Mouse (Mus musculus) thymus, adult 2 months (tissue): ENCODE results near the gene Unc5c. TPM values are rescaled to one million over a fixed set of nuclear protein-coding genes. Genes with fewer than 3 reads are reported as not detected.

ENCODE experiments used
- DNase-seq: peaks from one replicate; pipeline ENCODE4 v3.0.0; 2021
- H3K27ac ChIP-seq: fragments of 200-500 bp; 2 replicates; pipeline ENCODE4 v1.5.1; 2012; ENCODE audit warnings: low read length, control low read depth; ENCODE audit not compliant: control insufficient read depth, insufficient read depth
- H3K27me3 ChIP-seq: fragments of 200-500 bp; 2 replicates; pipeline ENCODE4 v1.6.1; 2012; ENCODE audit warnings: mild to moderate bottlenecking, low read length, moderate library complexity, mixed read lengths; ENCODE audit not compliant: control insufficient read depth, insufficient read depth
- H3K36me3 ChIP-seq: fragments of 200-500 bp; 2 replicates; pipeline ENCODE4 v1.6.1; 2012; ENCODE audit warnings: mild to moderate bottlenecking, low read length, moderate library complexity; ENCODE audit not compliant: control insufficient read depth, insufficient read depth
- H3K4me1 ChIP-seq: fragments of 200-500 bp; replicated peaks from 2 replicates; pipeline ENCODE4 v1.6.1; 2012; ENCODE audit warnings: low read length; ENCODE audit not compliant: control insufficient read depth, insufficient read depth
- H3K4me3 ChIP-seq: fragments of 200-500 bp; 2 replicates; pipeline ENCODE4 v1.5.1; 2012; ENCODE audit warnings: mild to moderate bottlenecking, low read length, control low read depth, moderate library complexity; ENCODE audit not compliant: control insufficient read depth, insufficient read depth
- CTCF ChIP-seq: fragments of 200-500 bp; IDR thresholded peaks from 2 replicates; pipeline ENCODE4 v1.5.1; 2012; ENCODE audit warnings: mild to moderate bottlenecking, control low read depth, low read length, moderate library complexity, borderline replicate concordance; ENCODE audit not compliant: control insufficient read depth, poor library complexity, insufficient read depth; ENCODE audit errors: extremely low read depth
- POLR2A ChIP-seq: fragments of 200-500 bp; IDR thresholded peaks from 2 replicates; pipeline ENCODE4 v1.6.1; 2012; ENCODE audit warnings: mild to moderate bottlenecking, low read length, control low read depth, moderate library complexity; ENCODE audit not compliant: control insufficient read depth, poor library complexity, insufficient read depth; ENCODE audit errors: extremely low read depth
- WGBS: fragments of 180-500 bp; shearing (Covaris S2); methylation state at CpG from one replicate; pipeline ENCODE4 v1.1.7; 2018; 5-methylcytosine and 5-hydroxymethylcytosine counted together
- polyA plus RNA-seq: library from polyadenylated mRNA; depleted of rRNA; stranded (reverse); fragments of >200 nt; gene quantifications from 2 replicates; pipeline ENCODE4 v1.2.3, GENCODE M21; 2012

Gene Unc5c
- polyA plus RNA-seq, 1 experiment, result 0.57 TPM

- no peaks in the 10 kb centered on the region for H3K4me1 ChIP-seq
- H3K4me3 ChIP-seq, result no peak overlapping the region
- whole genome bisulfite sequencing, result 96% methylated on average over 4 of the region's 4 CpGs
- no peaks in the 10 kb centered on the region for H3K27me3 ChIP-seq
- no peak for TF ChIP-seq POLR2A
- TF ChIP-seq CTCF, result no peak
- H3K36me3 ChIP-seq, result no peaks in the 10 kb centered on the region
- H3K27ac ChIP-seq, result no peak overlapping the region
- no peak for DNase-seq
Measured at GRCm38 (mm10) chr3:141498348-141499056, 33.5 kb downstream of the Unc5c start.

- Histone ChIP-seq H3K36me3 (no peaks in the 10 kb centered on the region), H3K27me3 (no peaks in the 10 kb centered on the region), H3K4me1 (no peaks in the 10 kb centered on the region), H3K27ac (no peak overlapping the region), H3K4me3 (no peak overlapping the region)
- no peak for DNase-seq
- TF ChIP-seq CTCF (no peak), POLR2A (no peak)
- WGBS, result 84% methylated on average over 4 of the region's 4 CpGs
Measured at GRCm38 (mm10) chr3:141501845-141502505, 37.0 kb downstream of the Unc5c start.

GRCm38 (mm10) chr3:141503331-141503730 is 38.3 kb downstream of the Unc5c start:
- TF ChIP-seq POLR2A (no peak), CTCF (no peak)

GRCm38 (mm10) chr3:141509772-141510171 is 44.8 kb downstream of the Unc5c start:
- no peaks in the 10 kb centered on the region for H3K27me3 ChIP-seq
- DNase-seq, result no peak
- no peak for TF ChIP-seq POLR2A
- no peak for TF ChIP-seq CTCF
- no peaks in the 10 kb centered on the region for H3K4me1 ChIP-seq
- no peak overlapping the region for H3K27ac ChIP-seq
- no peak overlapping the region for H3K4me3 ChIP-seq
- no peaks in the 10 kb centered on the region for H3K36me3 ChIP-seq
- WGBS, result 83% methylated on average over 1 of the region's 1 CpGs

More at GRCm38 (mm10) chr3:141503331-141503730, 38.3 kb downstream of the Unc5c start:
- DNase-seq, result no peak
- Histone ChIP-seq H3K27me3 (no peaks in the 10 kb centered on the region), H3K27ac (no peak overlapping the region), H3K36me3 (no peaks in the 10 kb centered on the region), H3K4me3 (no peak overlapping the region), H3K4me1 (no peaks in the 10 kb centered on the region)
- WGBS, result 83% methylated on average over 3 of the region's 3 CpGs

DNA sequence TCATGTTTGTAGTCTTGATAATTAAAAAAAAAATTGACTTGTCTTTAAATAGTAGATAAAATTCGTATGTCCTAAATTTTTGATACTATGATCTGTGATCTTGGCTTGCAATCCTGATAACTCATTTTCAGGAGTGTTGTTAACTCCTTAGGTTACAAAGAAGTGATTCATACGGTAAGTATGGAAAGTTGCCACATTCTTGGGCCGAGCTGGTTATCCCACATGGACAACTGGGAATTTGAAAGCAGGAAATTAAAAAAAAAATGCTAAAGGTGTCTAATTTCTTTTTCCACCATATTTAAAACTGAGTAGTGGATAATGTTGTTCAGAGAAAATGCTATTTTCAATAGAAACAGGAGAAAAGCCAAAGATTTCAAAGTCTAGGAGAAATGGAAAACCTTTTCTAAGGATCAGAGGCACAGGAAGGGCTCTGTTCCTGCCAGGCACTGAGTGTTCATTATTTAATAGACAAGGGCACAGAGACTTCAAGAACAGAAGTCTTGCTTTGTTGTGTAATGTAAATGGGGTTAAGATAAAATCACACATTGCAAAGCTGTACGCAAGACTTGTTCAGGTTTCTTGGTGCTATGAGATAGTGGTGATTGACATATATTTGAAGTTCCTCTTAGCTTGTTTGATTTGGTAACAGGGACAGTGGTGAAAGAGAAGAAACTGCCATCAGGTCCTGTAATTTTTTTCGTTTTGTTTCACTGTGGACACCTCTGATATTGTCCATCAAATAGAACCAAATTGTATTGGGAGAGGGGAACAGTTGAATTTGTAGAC is 46.4 kb downstream of the Unc5c start:
- H3K4me1 ChIP-seq, result no peaks in the 10 kb centered on the region
- 82% methylated on average over 5 of the region's 5 CpGs for WGBS
- no peak for TF ChIP-seq CTCF
- TF ChIP-seq POLR2A, result no peak
- no peaks in the 10 kb centered on the region for H3K36me3 ChIP-seq
- no peak for DNase-seq
- no peak overlapping the region for H3K4me3 ChIP-seq
- no peak overlapping the region for H3K27ac ChIP-seq
- H3K27me3 ChIP-seq, result no peaks in the 10 kb centered on the region

GRCm38 (mm10) chr3:141528751-141529150 is 63.7 kb downstream of the Unc5c start:
- H3K4me3 ChIP-seq, result no peak overlapping the region
- H3K4me1 ChIP-seq, result no peaks in the 10 kb centered on the region
- H3K36me3 ChIP-seq, result no peaks in the 10 kb centered on the region
- no peak for TF ChIP-seq POLR2A
- H3K27ac ChIP-seq, result no peak overlapping the region
- no peaks in the 10 kb centered on the region for H3K27me3 ChIP-seq
- no peak for DNase-seq

GRCm38 (mm10) chr3:141529599-141529998 is 64.6 kb downstream of the Unc5c start:
- Histone ChIP-seq H3K36me3 (no peaks in the 10 kb centered on the region), H3K27me3 (no peaks in the 10 kb centered on the region), H3K4me1 (no peaks in the 10 kb centered on the region), H3K4me3 (no peak overlapping the region), H3K27ac (no peak overlapping the region)
- no peak for DNase-seq
- TF ChIP-seq CTCF, result no peak
- no peak for TF ChIP-seq POLR2A
